Mouse (Mus musculus): ENCODE data around the gene Skap1. TPM values are rescaled to one million over a fixed set of nuclear protein-coding genes. Genes with fewer than 3 reads are reported as not detected.

Gene Skap1
- total and polyA plus RNA-seq, 3 experiments, result not detected

DNA sequence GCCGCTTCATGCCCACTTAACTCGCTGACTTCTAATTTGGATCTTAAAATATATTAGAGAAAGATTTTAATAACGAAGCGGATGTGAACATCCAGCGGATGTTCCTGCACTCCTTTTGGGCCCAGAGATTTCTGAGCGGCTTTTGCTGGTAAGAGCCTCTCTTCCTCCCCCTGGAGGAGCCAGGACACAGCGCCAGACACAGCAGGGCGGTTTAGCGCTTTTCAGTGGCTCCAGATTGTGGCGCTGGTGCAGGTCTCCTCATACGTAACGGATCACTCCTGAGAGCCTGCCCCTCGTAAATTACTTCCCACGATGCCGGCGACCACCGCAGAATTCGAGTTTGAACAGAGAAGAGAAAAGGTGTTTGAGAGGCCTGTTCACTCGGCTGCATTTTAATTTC, 271.5 kb downstream of the Skap1 start:
- no peak for DNase-seq (ENCODE audit: low read depth, low spot score)
- Histone ChIP-seq H3K79me2 (ENCODE audit: control insufficient read depth, insufficient read depth, low read length, poor library complexity) (no peaks in the 10 kb centered on the region), H3K4me3 (ENCODE audit: control insufficient read depth in 1 of 2, insufficient read depth in 1 of 2, low read depth in 2 of 2, low read length in 2 of 2) (no peak overlapping the region), H3K27me3 (ENCODE audit: control insufficient read depth in 1 of 2, insufficient read depth in 2 of 2, low read length in 2 of 2) (peaks cover 20 to 47% of the 10 kb centered on the region in 2 experiments), H3K36me3 (ENCODE audit: control insufficient read depth in 1 of 2, insufficient read depth in 2 of 2, low read length in 2 of 2) (no peaks in the 10 kb centered on the region), H3K9me3 (replicated peaks; ENCODE audit: insufficient read depth, low read length) (no peaks in the 10 kb centered on the region), H3K9ac (ENCODE audit: control insufficient read depth, low read depth, low read length, poor library complexity, severe bottlenecking) (no peak overlapping the region), H3K4me1 (ENCODE audit: control insufficient read depth in 1 of 2, insufficient read depth in 2 of 2, low read length in 2 of 2) (no peaks in the 10 kb centered on the region), H3K27ac (ENCODE audit: control insufficient read depth, low read depth, low read length) (no peak overlapping the region)
- no peak for TF ChIP-seq ZKSCAN1 (IDR thresholded peaks at IDR 0.05; ENCODE audit: low read depth, low read length)
- TF ChIP-seq CHD1 (IDR thresholded peaks at IDR 0.05; ENCODE audit: low read depth, low read length), result no peak
- no peak for TF ChIP-seq ETS1 (IDR thresholded peaks at IDR 0.05; ENCODE audit: low read depth, low read length)
- no peak for TF ChIP-seq RCOR1 (IDR thresholded peaks at IDR 0.05; ENCODE audit: low read depth, low read length)
- TF ChIP-seq RAD21 (IDR thresholded peaks at IDR 0.05; ENCODE audit: low read depth, low read length), result no peak

DNA sequence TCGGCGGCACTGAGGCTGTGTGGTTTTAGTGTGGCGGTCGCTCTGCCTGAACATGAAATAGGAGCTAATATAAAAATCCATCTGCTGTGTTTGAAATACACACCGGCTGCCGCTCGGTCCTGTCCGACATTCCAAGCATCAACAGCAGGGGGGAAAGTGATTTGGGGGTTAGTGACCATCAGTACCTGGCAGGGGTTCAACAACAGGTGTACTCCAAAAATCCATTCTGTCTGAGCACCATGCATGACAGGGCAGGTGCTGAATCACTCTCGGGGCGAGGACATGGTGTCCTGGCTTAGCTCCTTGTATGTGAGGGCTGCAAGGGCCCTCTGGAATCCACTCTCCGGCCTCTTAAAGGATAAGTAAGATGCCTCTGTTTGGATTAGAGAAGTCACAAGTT, 272.0 kb downstream of the Skap1 start:
- no peaks in the 10 kb centered on the region for H3K36me3 ChIP-seq (ENCODE audit: control insufficient read depth in 1 of 2, insufficient read depth in 2 of 2, low read length in 2 of 2)
- H3K27me3 ChIP-seq (ENCODE audit: control insufficient read depth in 1 of 2, insufficient read depth in 2 of 2, low read length in 2 of 2), result peaks cover 21 to 46% of the 10 kb centered on the region in 2 experiments
- no peak overlapping the region for H3K9ac ChIP-seq (ENCODE audit: control insufficient read depth, low read depth, low read length, poor library complexity, severe bottlenecking)
- no peak overlapping the region for H3K4me3 ChIP-seq (ENCODE audit: control insufficient read depth in 1 of 2, insufficient read depth in 1 of 2, low read depth in 2 of 2, low read length in 2 of 2)
- H3K9me3 ChIP-seq (replicated peaks; ENCODE audit: insufficient read depth, low read length), result no peaks in the 10 kb centered on the region
- TF ChIP-seq JUND (IDR thresholded peaks at IDR 0.05; ENCODE audit: low read depth, low read length), result no peak
- no peak for TF ChIP-seq POLR2AphosphoS5 (IDR thresholded peaks at IDR 0.05; ENCODE audit: borderline replicate concordance, low read depth, low read length)
- no peak for TF ChIP-seq ZKSCAN1 (IDR thresholded peaks at IDR 0.05; ENCODE audit: low read depth, low read length)
- no peak for TF ChIP-seq MYC (IDR thresholded peaks at IDR 0.05; ENCODE audit: low read depth, low read length)
- no peak for TF ChIP-seq BHLHE40 (IDR thresholded peaks at IDR 0.05; ENCODE audit: borderline replicate concordance, low read depth, low read length)
- no peak for TF ChIP-seq TAL1 (IDR thresholded peaks at IDR 0.05; ENCODE audit: low read length)
- TF ChIP-seq MXI1 (IDR thresholded peaks at IDR 0.05; ENCODE audit: low read depth, low read length), result no peak
- no peak for TF ChIP-seq TBP (IDR thresholded peaks at IDR 0.05; ENCODE audit: low read depth, low read length)
- TF ChIP-seq ZMIZ1 (IDR thresholded peaks at IDR 0.05; ENCODE audit: low read depth, low read length), result no peak
- no peak for TF ChIP-seq CTCF (IDR thresholded peaks at IDR 0.05 in 2 of 3, conservative IDR thresholded peaks at IDR 0.05 in 1 of 3; ENCODE audit: control insufficient read depth in 1 of 3, insufficient read depth in 1 of 3, low read depth in 2 of 3, low read length in 3 of 3, poor library complexity in 1 of 3, severe bottlenecking in 1 of 3)
- no peak for TF ChIP-seq ZC3H11A (IDR thresholded peaks at IDR 0.05; ENCODE audit: low read depth, low read length)
- H3K4me1 ChIP-seq (ENCODE audit: control insufficient read depth in 1 of 2, insufficient read depth in 2 of 2, low read length in 2 of 2), result no peaks in the 10 kb centered on the region
- no peak for DNase-seq (ENCODE audit: low read depth, low spot score)
- no peak overlapping the region for H3K27ac ChIP-seq (ENCODE audit: control insufficient read depth, low read depth, low read length)
- H3K79me2 ChIP-seq (ENCODE audit: control insufficient read depth, insufficient read depth, low read length, poor library complexity), result no peaks in the 10 kb centered on the region
